Mouse (Mus musculus) kidney, embryonic 15.5 days (tissue): ENCODE measurements around the gene Styxl1. TPM values are rescaled to one million over a fixed set of nuclear protein-coding genes. Genes with fewer than 3 reads are reported as not detected.

Experiments used
- ATAC-seq: fragments of 200-750 bp; cut with Nextera tagmentation; replicated peaks from 2 replicates; pipeline ENCODE4 v1.8.0; 2017; ENCODE audit warnings: moderate TSS enrichment; ENCODE audit not compliant: low FRiP score
- H3K27ac ChIP-seq: fragments of 300-500 bp; sonication (generic); 2 replicates; pipeline ENCODE4 v1.5.1; 2015; ENCODE audit warnings: mild to moderate bottlenecking, inconsistent platforms
- H3K27me3 ChIP-seq: fragments of 300-500 bp; sonication (generic); 2 replicates; pipeline ENCODE4 v1.6.1; 2015; ENCODE audit warnings: inconsistent platforms
- H3K36me3 ChIP-seq: fragments of 300-500 bp; sonication (generic); 2 replicates; pipeline ENCODE4 v1.6.1; 2015; ENCODE audit warnings: inconsistent platforms
- H3K4me1 ChIP-seq: fragments of 300-500 bp; sonication (generic); 2 replicates; pipeline ENCODE4 v1.6.1; 2015; ENCODE audit warnings: inconsistent platforms
- H3K4me2 ChIP-seq: fragments of 300-500 bp; sonication (generic); 2 replicates; pipeline ENCODE4 v1.6.1; 2015; ENCODE audit warnings: moderate library complexity, mild to moderate bottlenecking, inconsistent platforms
- H3K4me3 ChIP-seq: fragments of 300-500 bp; sonication (generic); replicated peaks from 2 replicates; pipeline ENCODE4 v1.5.1; 2015; ENCODE audit warnings: mild to moderate bottlenecking, inconsistent platforms
- H3K9ac ChIP-seq: fragments of 300-500 bp; sonication (generic); 2 replicates; pipeline ENCODE4 v1.6.1; 2015; ENCODE audit warnings: mild to moderate bottlenecking, inconsistent platforms
- H3K9me3 ChIP-seq: fragments of 300-500 bp; sonication (generic); replicated peaks from 2 replicates; pipeline ENCODE4 v1.6.1; 2016; ENCODE audit warnings: inconsistent platforms
- WGBS: fragments of 180-500 bp; shearing (Covaris S2); methylation state at CpG from one replicate; pipeline ENCODE4 v1.1.7; 2015; ENCODE audit warnings: mixed read lengths; 5-methylcytosine and 5-hydroxymethylcytosine counted together
- polyA plus RNA-seq: library from polyadenylated mRNA; unstranded; fragments of >200 nt; fragmentation: Nextera tagmentation; extraction: Ambion mirVana; gene quantifications from 2 replicates; pipeline ENCODE4 v1.2.1, GENCODE M21; 2015

Gene Styxl1
- 0.17 and 0.39 TPM in 2 replicates for polyA plus RNA-seq

- peak within 1 kb of the TSS; percentile 74 for H3K4me2 ChIP-seq
- under 1% methylated on average over 45 of the region's 45 CpGs for WGBS
Observed at GRCm38 (mm10) chr5:135777796-135778470, at the start of gene Styxl1. Gene Styxl1, minus strand, starts transcription at chr5:135778385.

GRCm38 (mm10) chr5:135826225-135826624 is 48.0 kb upstream of the Styxl1 start:
- H3K4me3 ChIP-seq, result no peak overlapping the region
- H3K4me1 ChIP-seq, result no peaks in the 10 kb centered on the region
- 47% methylated on average over 6 of the region's 6 CpGs for WGBS
- H3K4me2 ChIP-seq, result no peak overlapping the region
- no peak overlapping the region for H3K9ac ChIP-seq
- no peak for ATAC-seq
- no peak overlapping the region for H3K27ac ChIP-seq
- H3K9me3 ChIP-seq, result no peaks in the 10 kb centered on the region
- H3K36me3 ChIP-seq, result no peaks in the 10 kb centered on the region
- H3K27me3 ChIP-seq, result peaks cover 15% of the 10 kb centered on the region; the same call in 1 of the 2 replicates

More at GRCm38 (mm10) chr5:135777796-135778470, at the start of gene Styxl1:
- peak within 1 kb of the TSS; percentile 73 for H3K4me3 ChIP-seq
- peaks cover 24% of the 10 kb centered on the region for H3K36me3 ChIP-seq
- peaks cover 41% of the 10 kb centered on the region for H3K4me1 ChIP-seq
- no peaks in the 10 kb centered on the region for H3K27me3 ChIP-seq
- peak within 1 kb of the TSS; percentile 86 for H3K9ac ChIP-seq
- peak within 1 kb of the TSS; percentile 97 for H3K27ac ChIP-seq
- H3K9me3 ChIP-seq, result no peaks in the 10 kb centered on the region
- ATAC-seq, result peak; percentile 94

GRCm38 (mm10) chr5:135824517-135824916 is 46.3 kb upstream of the Styxl1 start:
- H3K4me3 ChIP-seq, result no peak overlapping the region
- no peak overlapping the region for H3K9ac ChIP-seq
- no peaks in the 10 kb centered on the region for H3K4me1 ChIP-seq
- no peaks in the 10 kb centered on the region for H3K9me3 ChIP-seq
- WGBS, result 48% methylated on average over 3 of the region's 3 CpGs
- no peak overlapping the region for H3K27ac ChIP-seq
- no peak for ATAC-seq
- H3K4me2 ChIP-seq, result no peak overlapping the region
- H3K27me3 ChIP-seq, result peaks cover 21% of the 10 kb centered on the region; the same call in 1 of the 2 replicates
- H3K36me3 ChIP-seq, result no peaks in the 10 kb centered on the region

- no peaks in the 10 kb centered on the region for H3K4me1 ChIP-seq
Observed at GRCm38 (mm10) chr5:135822316-135822944, 44.2 kb upstream of the Styxl1 start.

GRCm38 (mm10) chr5:135818491-135818890 is 40.3 kb upstream of the Styxl1 start:
- Histone ChIP-seq H3K9me3 (no peaks in the 10 kb centered on the region), H3K36me3 (no peaks in the 10 kb centered on the region), H3K4me2 (no peak overlapping the region), H3K9ac (no peak overlapping the region), H3K4me1 (no peaks in the 10 kb centered on the region), H3K27ac (no peak overlapping the region), H3K4me3 (no peak overlapping the region), H3K27me3 (peaks cover 35% of the 10 kb centered on the region; the same call in 1 of the 2 replicates)
- ATAC-seq, result no peak
- 45% methylated on average over 7 of the region's 7 CpGs for WGBS

More at GRCm38 (mm10) chr5:135822316-135822944, 44.2 kb upstream of the Styxl1 start:
- no peaks in the 10 kb centered on the region for H3K36me3 ChIP-seq
- H3K27ac ChIP-seq, result no peak overlapping the region
- 25% methylated on average over 7 of the region's 7 CpGs for WGBS
- H3K4me3 ChIP-seq, result no peak overlapping the region
- no peak for ATAC-seq
- no peak overlapping the region for H3K9ac ChIP-seq
- peaks cover 35% of the 10 kb centered on the region; the same call in 1 of the 2 replicates for H3K27me3 ChIP-seq
- H3K4me2 ChIP-seq, result no peak overlapping the region
- no peaks in the 10 kb centered on the region for H3K9me3 ChIP-seq

GRCm38 (mm10) chr5:135812991-135813390 is 34.8 kb upstream of the Styxl1 start:
- no peak overlapping the region for H3K4me2 ChIP-seq
- H3K27ac ChIP-seq, result no peak overlapping the region
- H3K36me3 ChIP-seq, result no peaks in the 10 kb centered on the region
- ATAC-seq, result no peak
- no peaks in the 10 kb centered on the region for H3K4me1 ChIP-seq
- no peak overlapping the region for H3K9ac ChIP-seq
- WGBS, result 73% methylated on average over 5 of the region's 5 CpGs
- H3K27me3 ChIP-seq, result peaks cover 4% of the 10 kb centered on the region; the same call in 1 of the 2 replicates
- H3K4me3 ChIP-seq, result no peak overlapping the region
- H3K9me3 ChIP-seq, result no peaks in the 10 kb centered on the region

GRCm38 (mm10) chr5:135807263-135807637 is 29.1 kb upstream of the Styxl1 start:
- Histone ChIP-seq H3K9ac (no peak overlapping the region), H3K27me3 (peaks cover 9% of the 10 kb centered on the region; the same call in 1 of the 2 replicates), H3K27ac (no peak overlapping the region), H3K9me3 (no peaks in the 10 kb centered on the region), H3K4me1 (0 out of 2 replicates have a peak, but pooled peaks cover 6% of the 10 kb centered on the region), H3K36me3 (no peaks in the 10 kb centered on the region), H3K4me2 (no peak overlapping the region), H3K4me3 (no peak overlapping the region)
- ATAC-seq, result no peak
- 60% methylated on average over 3 of the region's 3 CpGs for WGBS

GRCm38 (mm10) chr5:135806555-135807262 is 28.5 kb upstream of the Styxl1 start, which contains the start of gene Srrm3:
Gene Srrm3, plus strand, starts transcription at chr5:135806890.
- H3K4me1 ChIP-seq, result 0 out of 2 replicates have a peak, but pooled peaks cover 6% of the 10 kb centered on the region
- no peaks in the 10 kb centered on the region for H3K9me3 ChIP-seq
- no peaks in the 10 kb centered on the region for H3K36me3 ChIP-seq
- 6% methylated on average over 29 of the region's 29 CpGs for WGBS
- H3K4me3 ChIP-seq, result no peak within 1 kb of the TSS
- H3K9ac ChIP-seq, result no peak within 1 kb of the TSS
- H3K27ac ChIP-seq, result no peak within 1 kb of the TSS
- H3K27me3 ChIP-seq, result peaks cover 11% of the 10 kb centered on the region; the same call in 1 of the 2 replicates
- peak within 1 kb of the TSS; percentile 35 for H3K4me2 ChIP-seq
- ATAC-seq, result peak; percentile 40; the same call in 1 of the 2 replicates

GRCm38 (mm10) chr5:135804735-135805134 is 26.6 kb upstream of the Styxl1 start:
- H3K4me2 ChIP-seq, result no peak overlapping the region
- no peaks in the 10 kb centered on the region for H3K36me3 ChIP-seq
- H3K9ac ChIP-seq, result no peak overlapping the region
- no peaks in the 10 kb centered on the region for H3K9me3 ChIP-seq
- H3K27ac ChIP-seq, result no peak overlapping the region
- no peak for ATAC-seq
- H3K27me3 ChIP-seq, result peaks cover 22% of the 10 kb centered on the region
- no peak overlapping the region for H3K4me3 ChIP-seq
- H3K4me1 ChIP-seq, result 0 out of 2 replicates have a peak, but pooled peaks cover 6% of the 10 kb centered on the region
- 70% methylated on average over 2 of the region's 2 CpGs for WGBS

- no peak overlapping the region for H3K9ac ChIP-seq
- H3K27me3 ChIP-seq, result peaks cover 22% of the 10 kb centered on the region
- no peak overlapping the region for H3K4me3 ChIP-seq
- 0 out of 2 replicates have a peak, but pooled peaks cover 6% of the 10 kb centered on the region for H3K4me1 ChIP-seq
- no peaks in the 10 kb centered on the region for H3K9me3 ChIP-seq
- H3K27ac ChIP-seq, result no peak overlapping the region
- H3K4me2 ChIP-seq, result no peak overlapping the region
- 88% methylated on average over 4 of the region's 4 CpGs for WGBS
- ATAC-seq, result no peak
- H3K36me3 ChIP-seq, result no peaks in the 10 kb centered on the region
Observed at GRCm38 (mm10) chr5:135803676-135804075, 25.5 kb upstream of the Styxl1 start.

GRCm38 (mm10) chr5:135803135-135803534 is 24.9 kb upstream of the Styxl1 start:
- Histone ChIP-seq H3K4me3 (no peak overlapping the region), H3K9ac (no peak overlapping the region), H3K36me3 (no peaks in the 10 kb centered on the region), H3K4me2 (no peak overlapping the region), H3K4me1 (0 out of 2 replicates have a peak, but pooled peaks cover 6% of the 10 kb centered on the region), H3K27me3 (peaks cover 27% of the 10 kb centered on the region), H3K9me3 (no peaks in the 10 kb centered on the region), H3K27ac (no peak overlapping the region)
- 66% methylated on average over 4 of the region's 4 CpGs for WGBS
- no peak for ATAC-seq
